Mouse (Mus musculus): ENCODE results near the gene Kcna7.

DNA sequence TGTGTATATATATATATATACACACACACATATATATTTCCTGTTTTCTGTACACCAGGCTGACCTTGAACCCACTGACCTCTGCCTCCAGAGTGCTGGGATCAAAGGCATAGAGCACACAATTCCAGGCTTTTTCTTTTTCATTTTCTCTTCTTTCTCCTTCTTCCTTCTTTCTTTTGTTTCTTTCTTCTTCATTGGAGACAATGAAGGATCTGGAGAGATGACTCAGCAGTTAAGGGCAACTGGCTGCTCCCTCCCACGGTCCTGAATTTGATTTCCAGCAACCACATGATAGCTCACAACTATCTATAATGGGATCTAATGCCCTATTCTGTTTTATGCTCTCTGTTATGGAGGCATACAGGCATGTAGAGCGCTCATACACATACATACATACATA, 8.7 kb upstream of the Kcna7 start:
- no peak for TF ChIP-seq CTCF (IDR thresholded peaks at IDR 0.05; ENCODE audit: borderline replicate concordance, extremely low read depth, insufficient read depth, insufficient read length)
- no peak for TF ChIP-seq POLR2A (IDR thresholded peaks at IDR 0.05; ENCODE audit: borderline replicate concordance, extremely low read depth, insufficient read depth, insufficient read length, poor library complexity, severe bottlenecking)
